Mouse (Mus musculus): Measurements from ENCODE around the gene Hoxb4. TPM values are rescaled to one million over a fixed set of nuclear protein-coding genes. Genes with fewer than 3 reads are reported as not detected.

The Hoxb4 gene
- total RNA-seq, 1 experiment from 2014 or later: 1.1 TPM

GRCm38 (mm10) chr11:96297968-96298635 lies 20.0 kb upstream of the Hoxb4 start:
- no peak for ATAC-seq (replicated peaks; ENCODE audit: low read depth, poor library complexity, severe bottlenecking)

GRCm38 (mm10) chr11:96298895-96299667 lies 19.0 kb upstream of the Hoxb4 start:
- ATAC-seq (replicated peaks; ENCODE audit: low read depth, poor library complexity, severe bottlenecking): no peak

- ATAC-seq (replicated peaks; ENCODE audit: low read depth, poor library complexity, severe bottlenecking): no peak
These were observed 18.3 kb upstream of the Hoxb4 start for GRCm38 (mm10) chr11:96299781-96300180.

GRCm38 (mm10) chr11:96300354-96301063 lies 17.6 kb upstream of the Hoxb4 start:
- 0 out of 2 replicates have a peak, but pooled peaks have one; percentile 12 for ATAC-seq (replicated peaks; ENCODE audit: low read depth, poor library complexity, severe bottlenecking)

- ATAC-seq (replicated peaks; ENCODE audit: low read depth, poor library complexity, severe bottlenecking): no peak
These were observed 17.0 kb upstream of the Hoxb4 start for GRCm38 (mm10) chr11:96301064-96301431.

- no peak for ATAC-seq (replicated peaks; ENCODE audit: low read depth, poor library complexity, severe bottlenecking)
These were observed 16.2 kb upstream of the Hoxb4 start for GRCm38 (mm10) chr11:96301837-96302236.

GRCm38 (mm10) chr11:96302381-96303150 lies 15.5 kb upstream of the Hoxb4 start:
- no peak for ATAC-seq (replicated peaks; ENCODE audit: low read depth, poor library complexity, severe bottlenecking)

GRCm38 (mm10) chr11:96303151-96304099 lies 14.6 kb upstream of the Hoxb4 start, which contains the start of gene Hoxb5:
TSS of gene Hoxb5 (plus strand) at chr11:96303336.
- peak; percentile 78 for ATAC-seq (replicated peaks; ENCODE audit: low read depth, poor library complexity, severe bottlenecking)

- ATAC-seq (replicated peaks; ENCODE audit: low read depth, poor library complexity, severe bottlenecking): no peak
These were observed 13.5 kb upstream of the Hoxb4 start for GRCm38 (mm10) chr11:96304381-96305195.

GRCm38 (mm10) chr11:96305505-96306182 lies 12.4 kb upstream of the Hoxb4 start:
- ATAC-seq (replicated peaks; ENCODE audit: low read depth, poor library complexity, severe bottlenecking): no peak

GRCm38 (mm10) chr11:96306183-96306907 lies 11.7 kb upstream of the Hoxb4 start:
- no peak for ATAC-seq (replicated peaks; ENCODE audit: low read depth, poor library complexity, severe bottlenecking)

- ATAC-seq (replicated peaks; ENCODE audit: low read depth, poor library complexity, severe bottlenecking): no peak
These were observed 11.2 kb upstream of the Hoxb4 start for GRCm38 (mm10) chr11:96306908-96307269.

GRCm38 (mm10) chr11:96308763-96309162 lies 9.3 kb upstream of the Hoxb4 start:
- ATAC-seq (replicated peaks; ENCODE audit: low read depth, poor library complexity, severe bottlenecking): no peak

GRCm38 (mm10) chr11:96309288-96309687 lies 8.8 kb upstream of the Hoxb4 start:
- ATAC-seq (replicated peaks; ENCODE audit: low read depth, poor library complexity, severe bottlenecking): no peak

GRCm38 (mm10) chr11:96310183-96310938 lies 7.7 kb upstream of the Hoxb4 start:
- ATAC-seq (replicated peaks; ENCODE audit: low read depth, poor library complexity, severe bottlenecking): no peak

- 0 out of 2 replicates have a peak, but pooled peaks have one; percentile 7 for ATAC-seq (replicated peaks; ENCODE audit: low read depth, poor library complexity, severe bottlenecking)
These were observed 7.0 kb upstream of the Hoxb4 start for GRCm38 (mm10) chr11:96311097-96311496.
